ENCODE assay signal across 13 mouse cellular contexts in the genomic region with DNA sequence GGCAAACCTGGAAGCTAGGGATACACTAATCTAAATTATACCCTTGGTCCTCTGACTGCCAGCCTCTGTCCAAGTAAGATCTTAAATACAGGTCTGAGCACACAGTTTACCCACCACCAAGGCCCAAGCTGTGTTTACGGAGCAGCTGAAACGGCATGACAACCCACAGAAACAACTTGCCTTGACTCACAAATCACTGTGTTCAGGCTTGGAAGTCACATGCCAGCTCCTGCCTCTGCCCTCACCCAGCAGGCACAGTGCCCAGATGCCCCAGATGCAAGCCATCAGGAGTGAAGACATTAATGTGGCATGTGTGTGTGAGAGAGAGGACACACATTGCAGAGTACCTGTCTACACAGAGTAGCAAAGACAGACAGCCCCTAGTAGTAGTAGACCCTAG.
DNase-seq lines count a peak whose midpoint lies in the region; ATAC-seq lines count a peak whose summit lies in the region.
"Had no signal": no experiment of that assay in that cellular context is flagged by ENCODE, and none has a peak within 500 bp of the region (broad histone marks: within the 10 kb centered on the region; RNA-seq: fewer than 3 reads in every experiment).

No protein-coding gene starts in this region.

- no peak for ATAC-seq in granulocyte monocyte progenitor cell, adult 5-6 weeks (replicated peaks; ENCODE audit: poor library complexity, severe bottlenecking)
- ATAC-seq: activated CD4-positive, CD25-positive, alpha-beta regulatory T cell, adult 4 months; forebrain, embryonic 13.5 days had no signal

- DNase-seq in heart, adult 18-20 months: peak; percentile 16 to 39
- no peak for DNase-seq in heart, adult 11 months
- DNase-seq in lung, postnatal 10 days: peak; percentile 32
- no peak for DNase-seq in lung, adult 18-20 months
- peak; percentile 94 for DNase-seq in adipocyte (ENCODE audit: low spot score)
- peak; percentile 38 for DNase-seq in fibroblast of lung, adult 2 months (ENCODE audit: low read depth)
- no peak for DNase-seq in layer of hippocampus, adult 8-10 months (ENCODE audit: low spot score in 2 of 2)
- DNase-seq: cerebellum, postnatal 25 days; kidney, adult 8-10 months; midbrain, embryonic 14.5 days had no signal

Comparison
In these comparisons a context has a peak if more than half of its experiments do, and no peak if none do; other contexts are left out.
1. DNase-seq: peak in heart, adult 18-20 months (2 of 2), lung, postnatal 10 days (single experiment), adipocyte (single experiment) and fibroblast of lung, adult 2 months (single experiment); none in heart, adult 11 months (single experiment), lung, adult 18-20 months (0 of 2) and layer of hippocampus, adult 8-10 months (0 of 2).